Mouse (Mus musculus) lung, postnatal 36 days (tissue): Measurements from ENCODE around the gene Capns1.
A peak's percentile ranks its signal among the peaks of the same experiment; 100 is the strongest.
"Not testable (repeated sequence)": the region's sequence is repeated elsewhere in the genome, so short reads cannot be mapped to it uniquely, and the experiment has no call there.

Experiments
- DNase-seq: peaks from one replicate; pipeline ENCODE4 v3.0.0; 2022; ENCODE audit warnings: mixed read lengths

Capns1 gene

DNA sequence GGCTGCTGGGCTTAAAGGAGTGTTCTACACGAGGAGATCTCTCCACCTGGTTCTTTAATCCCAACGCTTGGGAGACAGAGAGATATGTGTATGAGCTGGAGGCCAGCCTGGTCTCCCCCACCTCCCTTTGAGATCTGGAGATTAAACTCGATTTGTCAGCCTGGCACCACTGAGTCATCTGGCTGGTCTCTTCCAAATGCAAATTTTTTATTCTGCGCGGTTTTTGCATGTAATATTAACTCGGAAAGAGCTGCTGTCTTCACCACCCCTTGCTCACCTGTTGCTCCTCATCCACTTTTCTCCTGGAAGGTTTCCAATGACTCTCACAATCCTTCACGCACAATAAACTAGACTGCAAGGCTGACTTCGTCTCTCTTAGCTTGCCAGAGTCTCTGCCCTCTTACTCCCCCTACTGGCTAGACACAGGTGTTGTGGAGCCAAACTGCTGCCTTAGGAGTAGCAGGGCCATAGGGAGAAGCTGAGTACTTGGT is at the start of gene Capns1:
Gene Capns1, minus strand, starts transcription at position 331 of the 491 bp plus-strand sequence.
- peak; percentile 76 for DNase-seq

DNA sequence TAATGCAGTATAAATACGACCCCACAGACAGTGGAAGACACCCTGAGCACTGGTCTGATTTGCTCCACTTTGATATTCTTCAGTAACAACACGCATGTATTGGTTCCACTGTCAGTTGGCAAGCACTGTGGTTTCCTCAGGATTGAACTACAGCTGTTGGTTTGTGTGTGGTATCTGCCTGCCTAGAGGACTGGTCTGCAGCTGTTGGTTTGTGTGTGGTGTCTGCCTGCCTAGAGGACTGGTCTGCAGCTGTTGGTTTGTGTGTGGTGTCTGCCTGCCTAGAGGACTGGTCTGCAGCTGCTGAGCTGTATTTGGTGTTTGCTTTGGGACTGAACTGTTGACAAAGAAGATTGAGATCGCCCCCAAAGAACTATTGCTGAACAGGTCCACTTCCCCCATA is 38.8 kb upstream of the Capns1 start:
- not testable (repeated sequence) for DNase-seq

- DNase-seq: no peak
Observed at GRCm38 (mm10) chr7:30235625-30236024, 37.0 kb upstream of the Capns1 start, which contains the start of gene Ovol3. Gene Ovol3 (minus strand): TSS chr7:30235725.

GRCm38 (mm10) chr7:30235091-30235490 is 36.5 kb upstream of the Capns1 start:
- no peak for DNase-seq

GRCm38 (mm10) chr7:30234276-30234858 is 35.8 kb upstream of the Capns1 start:
- peak; percentile 29 for DNase-seq

- no peak for DNase-seq
Observed at GRCm38 (mm10) chr7:30233387-30233786, 34.8 kb upstream of the Capns1 start.

DNA sequence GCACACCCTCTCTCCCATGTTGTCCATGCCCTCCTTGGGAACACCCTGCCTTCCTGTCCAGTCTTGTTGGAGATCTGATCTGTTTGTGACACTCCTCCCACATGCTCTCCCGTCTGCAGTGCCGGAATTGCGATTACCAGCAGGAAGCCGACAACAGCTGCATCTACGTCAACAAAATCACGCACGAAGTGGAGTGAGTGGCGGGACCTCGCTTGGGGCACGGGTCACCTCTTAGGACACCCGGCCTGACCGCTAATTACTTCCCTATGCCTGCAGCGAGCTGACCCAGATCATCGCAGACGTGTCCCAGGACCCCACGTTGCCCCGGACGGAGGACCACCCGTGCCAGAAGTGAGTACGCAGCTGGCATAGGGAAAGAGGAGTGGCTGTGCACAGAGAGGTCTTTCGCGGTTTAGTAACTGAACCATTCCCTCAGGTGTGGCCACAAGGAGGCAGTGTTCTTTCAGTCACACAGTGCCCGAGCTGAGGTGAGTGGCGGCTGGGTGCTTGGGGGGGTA is 34.1 kb upstream of the Capns1 start:
- peak; percentile 83 for DNase-seq

DNA sequence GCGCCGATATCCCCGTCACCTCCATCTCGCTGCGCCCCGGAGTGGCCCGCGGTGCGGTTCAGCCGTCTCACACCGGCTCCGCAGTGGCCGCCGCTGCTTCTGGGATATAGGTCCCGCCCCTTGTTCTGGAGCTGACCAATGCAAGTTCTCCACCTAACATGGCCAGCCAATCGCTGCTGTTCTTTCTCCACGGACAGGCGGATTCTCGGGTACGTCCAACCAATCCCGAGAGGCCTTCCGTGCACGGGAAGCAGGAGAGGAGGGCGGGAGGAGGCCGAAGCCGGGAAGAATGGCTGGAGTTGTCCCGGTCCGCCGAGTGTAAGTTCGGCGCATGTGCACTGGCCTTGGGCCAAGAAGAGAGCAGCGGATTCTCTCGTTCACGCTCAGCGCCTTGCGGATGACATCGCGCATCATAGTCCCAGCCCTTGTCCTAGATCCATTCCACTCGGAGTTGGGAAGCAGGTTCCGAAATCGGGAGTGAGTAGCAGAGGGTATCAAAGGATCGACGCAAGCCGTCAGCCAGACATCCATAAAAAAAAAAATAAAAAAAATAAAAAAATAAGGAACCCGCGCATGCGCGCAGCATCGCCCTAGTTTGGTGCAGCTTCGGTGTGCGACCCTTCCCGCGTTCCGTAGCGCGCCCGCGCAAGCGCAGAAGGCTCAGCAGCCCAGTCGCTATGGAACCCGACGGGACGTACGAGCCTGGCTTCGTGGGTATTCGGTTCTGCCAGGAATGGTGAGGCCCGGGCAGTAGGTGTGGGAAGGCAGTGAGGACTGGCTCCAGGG is 33.3 kb upstream of the Capns1 start, which contains the start of the genes Polr2i and Tbcb:
Gene Polr2i, plus strand, starts transcription at position 280 of the 786 bp plus-strand sequence.
Gene Tbcb, minus strand, starts transcription at position 604 of the 786 bp plus-strand sequence.
- peak; percentile 98 for DNase-seq

- no peak for DNase-seq
Observed at GRCm38 (mm10) chr7:30231328-30231668, 32.7 kb upstream of the Capns1 start.

DNA sequence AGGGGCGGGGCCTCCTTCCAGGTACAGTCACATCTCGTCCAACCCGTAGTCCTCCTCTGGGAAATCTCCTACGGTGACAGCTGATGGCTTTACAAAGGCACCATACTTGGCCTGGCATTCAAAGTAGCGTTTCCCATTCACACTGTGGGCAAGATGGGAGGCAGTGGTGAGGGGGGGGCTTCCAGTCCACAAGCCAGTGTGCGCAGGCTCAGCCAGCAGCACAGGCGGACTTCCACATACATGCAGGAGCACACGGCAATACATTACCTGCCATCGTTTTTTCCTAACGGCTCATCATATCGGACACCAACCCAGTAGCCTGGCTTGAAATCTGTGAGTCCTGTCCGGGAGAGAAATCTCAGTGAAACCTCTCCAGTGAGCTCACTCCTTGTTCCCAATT is 25.6 kb upstream of the Capns1 start:
- no peak for DNase-seq

GRCm38 (mm10) chr7:30222205-30222604 is 23.6 kb upstream of the Capns1 start:
- DNase-seq: no peak

DNA sequence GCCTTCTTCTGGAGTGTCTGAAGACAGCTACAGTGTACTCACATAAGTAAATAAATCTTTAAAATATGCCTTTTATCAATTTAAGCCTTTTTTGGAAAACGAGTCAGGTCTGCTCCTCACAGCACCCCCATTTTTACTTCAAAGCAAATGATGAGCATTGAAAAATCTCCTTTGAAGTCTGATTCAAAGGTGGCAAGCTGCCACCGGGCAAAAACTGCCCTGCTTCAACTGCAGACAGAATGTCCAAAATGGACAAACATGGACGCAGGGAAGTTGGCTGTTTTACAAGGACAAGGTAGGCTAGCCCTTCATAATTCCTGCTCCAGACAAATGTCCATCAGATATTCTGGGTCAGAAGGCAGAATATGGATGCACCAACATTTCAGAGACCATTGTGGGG is 22.8 kb upstream of the Capns1 start:
- DNase-seq: no peak

- peak; percentile 40 for DNase-seq
Observed at GRCm38 (mm10) chr7:30220008-30220356, 21.4 kb upstream of the Capns1 start.

GRCm38 (mm10) chr7:30219293-30220007 is 20.8 kb upstream of the Capns1 start:
- peak; percentile 58 for DNase-seq

- no peak for DNase-seq
Observed at GRCm38 (mm10) chr7:30217277-30217676, 18.7 kb upstream of the Capns1 start.

DNA sequence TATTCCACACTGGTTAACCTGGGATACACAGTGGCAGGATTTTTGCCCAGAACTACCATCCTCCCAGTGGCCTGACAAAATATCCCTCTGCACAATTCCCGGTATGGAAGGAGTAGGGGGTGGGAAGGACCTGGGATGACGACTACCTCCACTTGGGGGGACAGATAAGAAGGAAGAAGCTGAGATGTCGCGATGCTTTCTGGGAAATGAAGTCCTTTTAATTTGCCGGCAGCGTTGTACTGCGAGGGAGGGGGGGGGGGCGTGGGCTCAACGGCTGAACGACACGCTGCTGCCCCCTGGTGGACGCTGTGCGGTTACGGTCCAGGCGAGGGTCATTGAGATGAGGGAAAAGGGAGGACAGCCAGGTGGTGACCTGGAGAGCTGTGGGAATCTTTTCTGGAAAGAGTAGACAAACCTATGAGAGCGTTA is 18.1 kb upstream of the Capns1 start:
- DNase-seq: peak; percentile 87

DNA sequence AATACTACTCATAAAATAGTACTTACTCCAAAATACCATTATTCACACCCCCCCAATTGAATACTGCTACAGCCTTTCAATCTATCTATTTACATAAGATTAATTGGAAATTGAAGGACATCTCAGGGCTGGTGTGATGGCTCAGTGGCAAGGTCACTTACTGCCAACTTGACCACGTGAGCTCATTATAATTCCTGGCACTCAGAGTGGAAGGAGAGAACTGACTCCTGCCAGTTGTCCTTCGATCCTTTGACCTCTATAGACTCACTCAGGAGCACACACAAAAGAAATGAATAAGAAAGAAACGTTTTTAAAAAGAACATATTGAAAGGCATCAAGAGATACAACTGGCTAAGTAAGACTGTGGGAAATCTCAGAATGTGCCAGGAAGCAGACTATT is 17.3 kb upstream of the Capns1 start:
- no peak for DNase-seq

GRCm38 (mm10) chr7:30213881-30214280 is 15.3 kb upstream of the Capns1 start:
- no peak for DNase-seq

GRCm38 (mm10) chr7:30211025-30211424 is 12.4 kb upstream of the Capns1 start:
- no peak for DNase-seq

GRCm38 (mm10) chr7:30206364-30206763 is 7.8 kb upstream of the Capns1 start:
- DNase-seq: not testable (repeated sequence)

- peak; percentile 86 for DNase-seq
Observed at GRCm38 (mm10) chr7:30205383-30205782, 6.8 kb upstream of the Capns1 start.

- no peak for DNase-seq
Observed at GRCm38 (mm10) chr7:30204380-30204779, 5.8 kb upstream of the Capns1 start.
